Mouse (Mus musculus): ENCODE results near the gene Alkal2. TPM values are rescaled to one million over a fixed set of nuclear protein-coding genes. Genes with fewer than 3 reads are reported as not detected.

The Alkal2 gene
- 0.65 and 1.4 TPM in 2 replicates for polyA plus RNA-seq (2012; rRNA removed)

GRCm38 (mm10) chr12:30883986-30884621 lies at the start of gene Alkal2:
Gene Alkal2 (plus strand): TSS chr12:30884322.

GRCm38 (mm10) chr12:30911261-30912047 lies 27.3 kb downstream of the Alkal2 start, which contains the start of the genes Acp1 and Sh3yl1:
Gene Acp1 (minus strand): TSS chr12:30911589.
Gene Sh3yl1 (plus strand): TSS chr12:30911668.

Other genes starting within 250 kb of the Alkal2 start
- gene Acp1, start 27.3 kb downstream of the Alkal2 start, polyA plus RNA-seq (2012; rRNA removed) = 1.1 and 1.9 TPM in 2 replicates
- gene Sh3yl1, start 27.3 kb downstream of the Alkal2 start, polyA plus RNA-seq (2012; rRNA removed) = 1.2 and 1.3 TPM in 2 replicates
- 3.2 and 3.4 TPM in 2 replicates for gene Fam110c, start 189.5 kb downstream of the Alkal2 start, polyA plus RNA-seq (2012; rRNA removed)